In genomic region chr12:25074344-25074743, GRCm38 (mm10) we compare ENCODE assay signal across 23 mouse cellular contexts. TPM values are rescaled to one million over a fixed set of nuclear protein-coding genes. Genes with fewer than 3 reads are reported as not detected.
A peak's percentile ranks its signal among the peaks of the same experiment; 100 is the strongest.
DNase-seq lines count a peak whose midpoint lies in the region; ATAC-seq and TF ChIP-seq lines count a peak whose summit lies in the region.
"Had no signal": no experiment of that assay in that cellular context is flagged by ENCODE, and none has a peak within 500 bp of the region (broad histone marks: within the 10 kb centered on the region; RNA-seq: fewer than 3 reads in every experiment).

No protein-coding gene starts in this region.

- H3K4me1 ChIP-seq in heart, embryonic 12.5 days (replicated peaks), result peaks cover 8% of the 10 kb centered on the region
- H3K4me1 ChIP-seq in midbrain, embryonic 11.5 days (ENCODE audit: control insufficient read depth, insufficient read depth, low read length), result no peaks in the 10 kb centered on the region
- no peaks in the 10 kb centered on the region for H3K4me1 ChIP-seq in midbrain, embryonic 16.5 days (ENCODE audit: control insufficient read depth, insufficient read depth, low read length)
- H3K4me1 ChIP-seq in cortical plate, adult 2 months (ENCODE audit: control insufficient read depth, insufficient read depth, low read length), result no peaks in the 10 kb centered on the region
- H3K4me1 ChIP-seq: embryonic facial prominence, embryonic 15.5 days; hindbrain, embryonic 12.5 days had no signal

- ATAC-seq in heart, embryonic 12.5 days (ENCODE audit: insufficient number of reproducible peaks, low FRiP score), result no peak
- no peak for ATAC-seq in midbrain, embryonic 11.5 days (ENCODE audit: low FRiP score)
- ATAC-seq in midbrain, embryonic 16.5 days, result no peak
- ATAC-seq: activated CD4-positive, CD25-positive, alpha-beta regulatory T cell, adult 4 months; forebrain, embryonic 14.5 days; hindbrain, embryonic 16.5 days; inflammation-experienced regulatory T-cells, adult 6 months; Patski had no signal

- 0 out of 2 replicates have a peak overlapping the region, but pooled peaks have one; percentile 56 for H3K27ac ChIP-seq in heart, embryonic 12.5 days (ENCODE audit: poor library complexity, severe bottlenecking)
- H3K27ac ChIP-seq in midbrain, embryonic 11.5 days (ENCODE audit: low read depth, low read length), result no peak overlapping the region
- no peak overlapping the region for H3K27ac ChIP-seq in midbrain, embryonic 16.5 days (ENCODE audit: low read length)
- peak overlapping the region; percentile 6; the same call in 1 of the 2 replicates for H3K27ac ChIP-seq in cortical plate, adult 2 months (ENCODE audit: insufficient read depth, low read length)
- H3K27ac ChIP-seq: embryonic facial prominence, embryonic 15.5 days; forebrain, embryonic 10.5 days; heart, adult 2 months; hindbrain, embryonic 12.5 days had no signal

- no peak overlapping the region for H3K4me2 ChIP-seq in heart, embryonic 12.5 days
- no peak overlapping the region for H3K4me2 ChIP-seq in midbrain, embryonic 11.5 days
- H3K4me2 ChIP-seq in midbrain, embryonic 16.5 days (ENCODE audit: low read length), result no peak overlapping the region
- H3K4me2 ChIP-seq: embryonic facial prominence, embryonic 15.5 days; hindbrain, embryonic 12.5 days had no signal

- no peaks in the 10 kb centered on the region for H3K27me3 ChIP-seq in heart, embryonic 12.5 days (replicated peaks)
- H3K27me3 ChIP-seq in midbrain, embryonic 11.5 days (ENCODE audit: control insufficient read depth, insufficient read depth, low read length), result no peaks in the 10 kb centered on the region
- H3K27me3 ChIP-seq in midbrain, embryonic 16.5 days (ENCODE audit: control insufficient read depth, insufficient read depth, low read depth, low read length), result no peaks in the 10 kb centered on the region
- H3K27me3 ChIP-seq: CH12.LX; embryonic facial prominence, embryonic 15.5 days; hindbrain, embryonic 12.5 days; Patski had no signal

- H3K4me3 ChIP-seq in heart, embryonic 12.5 days, result no peak overlapping the region
- H3K4me3 ChIP-seq in midbrain, embryonic 11.5 days (ENCODE audit: low read depth, low read length), result no peak overlapping the region
- no peak overlapping the region for H3K4me3 ChIP-seq in midbrain, embryonic 16.5 days (ENCODE audit: low read depth, low read length)
- no peak overlapping the region for H3K4me3 ChIP-seq in cortical plate, adult 2 months (ENCODE audit: insufficient read depth, low read length)
- H3K4me3 ChIP-seq: embryonic facial prominence, embryonic 15.5 days; erythroblast, embryonic 14.5 days; forebrain, embryonic 10.5 days; heart, adult 2 months; hindbrain, embryonic 12.5 days had no signal

- no peak overlapping the region for H3K9ac ChIP-seq in heart, embryonic 12.5 days
- no peak overlapping the region for H3K9ac ChIP-seq in midbrain, embryonic 11.5 days (ENCODE audit: low read length)
- no peak overlapping the region for H3K9ac ChIP-seq in midbrain, embryonic 16.5 days (ENCODE audit: low read depth, low read length)
- H3K9ac ChIP-seq: embryonic facial prominence, embryonic 15.5 days; hindbrain, embryonic 12.5 days had no signal

- no peak for DNase-seq in heart, postnatal 14 days
- peak; percentile 59 for DNase-seq in midbrain, embryonic 11.5 days (ENCODE audit: low spot score, missing footprints)
- DNase-seq in thymus, adult 18-20 months, result no peak
- DNase-seq: adrenal gland, postnatal 25 days; cerebellum, adult 2 months; cerebellum, postnatal 10 days; embryo, embryonic 11 days; gastrocnemius, postnatal 10 days; heart, adult 2 months; heart, postnatal 4 days had no signal

- no peak for TF ChIP-seq POLR2A in cortical plate, adult 2 months (IDR thresholded peaks at IDR 0.05; ENCODE audit: extremely low read depth, insufficient read depth, low read length)

- H3K9me3 ChIP-seq in heart, embryonic 12.5 days (replicated peaks), result 0 out of 2 replicates have a peak, but pooled peaks cover 8% of the 10 kb centered on the region
- no peaks in the 10 kb centered on the region for H3K9me3 ChIP-seq in midbrain, embryonic 11.5 days (ENCODE audit: control insufficient read depth, low read length)
- H3K9me3 ChIP-seq in midbrain, embryonic 16.5 days (replicated peaks; ENCODE audit: control insufficient read depth, low read length, poor library complexity, severe bottlenecking), result no peaks in the 10 kb centered on the region
- H3K9me3 ChIP-seq: embryonic facial prominence, embryonic 15.5 days; forebrain, embryonic 10.5 days; hindbrain, embryonic 12.5 days had no signal

- intact Hi-C loops in heart, postnatal 14 days (cut with DNase I), result no loop called here

- WGBS in heart, embryonic 12.5 days, result 36% methylated on average over 3 of the region's 3 CpGs
- WGBS in midbrain, embryonic 11.5 days, result 89% methylated on average over 3 of the region's 3 CpGs
- 86% methylated on average over 3 of the region's 3 CpGs for WGBS in midbrain, embryonic 16.5 days

- no peak for TF ChIP-seq CTCF in cortical plate, adult 2 months (IDR thresholded peaks at IDR 0.05; ENCODE audit: extremely low read depth, insufficient read depth, low read length)

- no peaks in the 10 kb centered on the region for H3K36me3 ChIP-seq in heart, embryonic 12.5 days
- no peaks in the 10 kb centered on the region for H3K36me3 ChIP-seq in midbrain, embryonic 11.5 days (ENCODE audit: control insufficient read depth, insufficient read depth, low read length)
- no peaks in the 10 kb centered on the region for H3K36me3 ChIP-seq in midbrain, embryonic 16.5 days (ENCODE audit: control insufficient read depth, insufficient read depth, low read length)
- H3K36me3 ChIP-seq: embryonic facial prominence, embryonic 15.5 days; forebrain, embryonic 10.5 days; hindbrain, embryonic 12.5 days had no signal

RNA-seq across cellular contexts. Expression of gene Id2, which starts 22.6 kb away (rescaled TPM):
- 433 and 441 TPM in 2 replicates for polyA plus RNA-seq in heart, embryonic 12.5 days (2016; fragmentation: Nextera tagmentation; extraction: Ambion mirVana)
- total RNA-seq in heart, postnatal 14 days (2021), result 10 to 100 TPM; 13.6 to 14.6 TPM
- 359 and 385 TPM in 2 replicates for polyA plus RNA-seq in midbrain, embryonic 11.5 days (2014; fragmentation: Nextera tagmentation; extraction: Ambion mirVana)
- 140 and 176 TPM in 2 replicates for polyA plus RNA-seq in midbrain, embryonic 16.5 days (2015; fragmentation: Nextera tagmentation; extraction: Ambion mirVana)
- 219 and 224 TPM in 2 replicates for polyA plus RNA-seq in cortical plate, adult 2 months (2012; rRNA removed)
- polyA plus RNA-seq: erythroblast, embryonic 14.5 days had no signal

Comparison
In these comparisons a context has a peak if more than half of its experiments do, and no peak if none do; other contexts are left out.
1. H3K27ac ChIP-seq: peak in heart, embryonic 12.5 days (single experiment) and cortical plate, adult 2 months (single experiment); none in midbrain, embryonic 11.5 days (single experiment) and midbrain, embryonic 16.5 days (single experiment).